Mouse (Mus musculus): ENCODE results near the gene Eif3g. TPM values are rescaled to one million over a fixed set of nuclear protein-coding genes. Genes with fewer than 3 reads are reported as not detected.

The Eif3g gene
- polyA plus RNA-seq, 1 experiment from 2014 or later: 243 TPM

- no peak overlapping the region for H3K9ac ChIP-seq (ENCODE audit: low read depth, low read length)
- no peak for ATAC-seq
Observed at GRCm38 (mm10) chr9:20901466-20902173, 3.2 kb upstream of the Eif3g start.

GRCm38 (mm10) chr9:20897736-20898510, 500 bp downstream of the Eif3g start:
- peak overlapping the region; percentile 95 for H3K9ac ChIP-seq (ENCODE audit: low read depth, low read length)
- peaks cover 33% of the 10 kb centered on the region for H3K36me3 ChIP-seq (ENCODE audit: control insufficient read depth, insufficient read depth, low read length)
- peaks cover 13% of the 10 kb centered on the region for H3K4me1 ChIP-seq (ENCODE audit: control insufficient read depth, insufficient read depth, low read depth, low read length)
- peak overlapping the region; percentile 99 for H3K4me2 ChIP-seq (ENCODE audit: low read length)
- peak overlapping the region; percentile 95 for H3K4me3 ChIP-seq (ENCODE audit: low read length)
- 12% methylated on average over 19 of the region's 39 CpGs for WGBS
- H3K27me3 ChIP-seq (replicated peaks; ENCODE audit: control insufficient read depth, insufficient read depth, low read length): no peaks in the 10 kb centered on the region
- no peaks in the 10 kb centered on the region for H3K9me3 ChIP-seq (ENCODE audit: control insufficient read depth, low read length)
- peak overlapping the region; percentile 51; the same call in 1 of the 2 replicates for H3K27ac ChIP-seq (ENCODE audit: low read depth, low read length)
- ATAC-seq: peak; percentile 74

More at GRCm38 (mm10) chr9:20901466-20902173, 3.2 kb upstream of the Eif3g start:
- Histone ChIP-seq H3K4me1 (ENCODE audit: control insufficient read depth, insufficient read depth, low read depth, low read length) (peaks cover 13% of the 10 kb centered on the region), H3K9me3 (ENCODE audit: control insufficient read depth, low read length) (no peaks in the 10 kb centered on the region), H3K27me3 (replicated peaks; ENCODE audit: control insufficient read depth, insufficient read depth, low read length) (no peaks in the 10 kb centered on the region), H3K4me3 (ENCODE audit: low read length) (no peak overlapping the region), H3K4me2 (ENCODE audit: low read length) (no peak overlapping the region), H3K36me3 (ENCODE audit: control insufficient read depth, insufficient read depth, low read length) (peaks cover 6% of the 10 kb centered on the region; the same call in 1 of the 2 replicates), H3K27ac (ENCODE audit: low read depth, low read length) (no peak overlapping the region)
- 15% methylated on average over 13 of the region's 13 CpGs for WGBS

- Histone ChIP-seq H3K4me2 (ENCODE audit: low read length) (no peak overlapping the region), H3K36me3 (ENCODE audit: control insufficient read depth, insufficient read depth, low read length) (peaks cover 54% of the 10 kb centered on the region), H3K27ac (ENCODE audit: low read depth, low read length) (no peak overlapping the region), H3K4me1 (ENCODE audit: control insufficient read depth, insufficient read depth, low read depth, low read length) (peaks cover 13% of the 10 kb centered on the region), H3K9ac (ENCODE audit: low read depth, low read length) (no peak overlapping the region), H3K4me3 (ENCODE audit: low read length) (no peak overlapping the region), H3K27me3 (replicated peaks; ENCODE audit: control insufficient read depth, insufficient read depth, low read length) (no peaks in the 10 kb centered on the region), H3K9me3 (ENCODE audit: control insufficient read depth, low read length) (no peaks in the 10 kb centered on the region)
- whole genome bisulfite sequencing: 94% methylated on average over 9 of the region's 9 CpGs
- no peak for ATAC-seq
Observed at GRCm38 (mm10) chr9:20895382-20895781, 3.0 kb downstream of the Eif3g start.

GRCm38 (mm10) chr9:20894629-20895028, 3.8 kb downstream of the Eif3g start:
- Histone ChIP-seq H3K27me3 (replicated peaks; ENCODE audit: control insufficient read depth, insufficient read depth, low read length) (no peaks in the 10 kb centered on the region), H3K4me2 (ENCODE audit: low read length) (no peak overlapping the region), H3K4me1 (ENCODE audit: control insufficient read depth, insufficient read depth, low read depth, low read length) (peaks cover 13% of the 10 kb centered on the region), H3K9me3 (ENCODE audit: control insufficient read depth, low read length) (no peaks in the 10 kb centered on the region), H3K4me3 (ENCODE audit: low read length) (no peak overlapping the region), H3K36me3 (ENCODE audit: control insufficient read depth, insufficient read depth, low read length) (peaks cover 61% of the 10 kb centered on the region), H3K9ac (ENCODE audit: low read depth, low read length) (no peak overlapping the region), H3K27ac (ENCODE audit: low read depth, low read length) (no peak overlapping the region)
- ATAC-seq: no peak
- 93% methylated on average over 15 of the region's 15 CpGs for WGBS

- H3K27ac ChIP-seq (ENCODE audit: low read depth, low read length): no peak overlapping the region
- no peak overlapping the region for H3K4me3 ChIP-seq (ENCODE audit: low read length)
- no peak for ATAC-seq
- no peak overlapping the region for H3K9ac ChIP-seq (ENCODE audit: low read depth, low read length)
- no peak overlapping the region for H3K4me2 ChIP-seq (ENCODE audit: low read length)
- WGBS: 89% methylated on average over 13 of the region's 13 CpGs
- no peaks in the 10 kb centered on the region for H3K9me3 ChIP-seq (ENCODE audit: control insufficient read depth, low read length)
- H3K36me3 ChIP-seq (ENCODE audit: control insufficient read depth, insufficient read depth, low read length): peaks cover 61% of the 10 kb centered on the region
- peaks cover 20% of the 10 kb centered on the region for H3K4me1 ChIP-seq (ENCODE audit: control insufficient read depth, insufficient read depth, low read depth, low read length)
- no peaks in the 10 kb centered on the region for H3K27me3 ChIP-seq (replicated peaks; ENCODE audit: control insufficient read depth, insufficient read depth, low read length)
Observed at GRCm38 (mm10) chr9:20893590-20894343, 4.7 kb downstream of the Eif3g start.

GRCm38 (mm10) chr9:20893069-20893468, 5.4 kb downstream of the Eif3g start:
- no peaks in the 10 kb centered on the region for H3K9me3 ChIP-seq (ENCODE audit: control insufficient read depth, low read length)
- 69% methylated on average over 5 of the region's 5 CpGs for WGBS
- H3K4me2 ChIP-seq (ENCODE audit: low read length): no peak overlapping the region
- no peak for ATAC-seq
- H3K9ac ChIP-seq (ENCODE audit: low read depth, low read length): no peak overlapping the region
- no peak overlapping the region; the same call in 1 of the 2 replicates for H3K27ac ChIP-seq (ENCODE audit: low read depth, low read length)
- H3K36me3 ChIP-seq (ENCODE audit: control insufficient read depth, insufficient read depth, low read length): peaks cover 61% of the 10 kb centered on the region
- H3K4me3 ChIP-seq (ENCODE audit: low read length): no peak overlapping the region
- no peaks in the 10 kb centered on the region for H3K27me3 ChIP-seq (replicated peaks; ENCODE audit: control insufficient read depth, insufficient read depth, low read length)
- peaks cover 21% of the 10 kb centered on the region for H3K4me1 ChIP-seq (ENCODE audit: control insufficient read depth, insufficient read depth, low read depth, low read length)

- H3K4me2 ChIP-seq (ENCODE audit: low read length): no peak overlapping the region
- H3K27ac ChIP-seq (ENCODE audit: low read depth, low read length): no peak overlapping the region
- no peaks in the 10 kb centered on the region for H3K27me3 ChIP-seq (replicated peaks; ENCODE audit: control insufficient read depth, insufficient read depth, low read length)
- peaks cover 15% of the 10 kb centered on the region for H3K4me1 ChIP-seq (ENCODE audit: control insufficient read depth, insufficient read depth, low read depth, low read length)
- H3K36me3 ChIP-seq (ENCODE audit: control insufficient read depth, insufficient read depth, low read length): peaks cover 61% of the 10 kb centered on the region
- no peak overlapping the region for H3K4me3 ChIP-seq (ENCODE audit: low read length)
- WGBS: 78% methylated on average over 5 of the region's 5 CpGs
- no peak for ATAC-seq
- no peaks in the 10 kb centered on the region for H3K9me3 ChIP-seq (ENCODE audit: control insufficient read depth, low read length)
- H3K9ac ChIP-seq (ENCODE audit: low read depth, low read length): no peak overlapping the region
Observed at GRCm38 (mm10) chr9:20892104-20892653, 6.2 kb downstream of the Eif3g start.

GRCm38 (mm10) chr9:20891339-20892103, 6.9 kb downstream of the Eif3g start:
- H3K27ac ChIP-seq (ENCODE audit: low read depth, low read length): no peak overlapping the region
- 81% methylated on average over 26 of the region's 26 CpGs for WGBS
- H3K36me3 ChIP-seq (ENCODE audit: control insufficient read depth, insufficient read depth, low read length): peaks cover 61% of the 10 kb centered on the region
- H3K27me3 ChIP-seq (replicated peaks; ENCODE audit: control insufficient read depth, insufficient read depth, low read length): no peaks in the 10 kb centered on the region
- no peak for ATAC-seq
- peaks cover 11% of the 10 kb centered on the region for H3K4me1 ChIP-seq (ENCODE audit: control insufficient read depth, insufficient read depth, low read depth, low read length)
- H3K9ac ChIP-seq (ENCODE audit: low read depth, low read length): no peak overlapping the region
- H3K9me3 ChIP-seq (ENCODE audit: control insufficient read depth, low read length): no peaks in the 10 kb centered on the region
- H3K4me3 ChIP-seq (ENCODE audit: low read length): no peak overlapping the region
- no peak overlapping the region for H3K4me2 ChIP-seq (ENCODE audit: low read length)
